Mouse (Mus musculus) megakaryocyte, embryonic 14.5 days (primary cell): ENCODE data around the gene Trappc3l.

Experiments
- FLI1 ChIP-seq: IDR thresholded peaks from 2 replicates; pipeline ENCODE4 v1.6.1; 2012; ENCODE audit warnings: low read length, inconsistent platforms, mixed read lengths
- GATA1 ChIP-seq: IDR thresholded peaks from 3 replicates; pipeline ENCODE4 v1.6.1; 2012; ENCODE audit warnings: mixed read lengths, low read length, inconsistent platforms, borderline replicate concordance

- TF ChIP-seq GATA1 (no peak), FLI1 (no peak)
These were observed 18.6 kb upstream of the Trappc3l start for GRCm38 (mm10) chr10:34018746-34019301.
